ENCODE assay signal across 12 mouse cellular contexts in genomic region chr5:149983621-149984020, GRCm38 (mm10). TPM values are rescaled to one million over a fixed set of nuclear protein-coding genes. Genes with fewer than 3 reads are reported as not detected.
DNase-seq lines count a peak whose midpoint lies in the region; ATAC-seq and TF ChIP-seq lines count a peak whose summit lies in the region.
"Had no signal": no experiment of that assay in that cellular context is flagged by ENCODE, and none has a peak within 500 bp of the region (broad histone marks: within the 10 kb centered on the region; RNA-seq: fewer than 3 reads in every experiment).

No protein-coding gene starts in this region.

- H3K4me3 ChIP-seq in intestine, postnatal 0 days (ENCODE audit: low read depth, low read length) = no peak overlapping the region
- no peak overlapping the region for H3K4me3 ChIP-seq in intestine, embryonic 15.5 days (replicated peaks)
- H3K4me3 ChIP-seq: hindbrain, embryonic 10.5 days had no signal

- no peaks in the 10 kb centered on the region for H3K9me3 ChIP-seq in intestine, postnatal 0 days (ENCODE audit: control insufficient read depth)
- H3K9me3 ChIP-seq in intestine, embryonic 15.5 days = no peaks in the 10 kb centered on the region
- H3K9me3 ChIP-seq: hindbrain, embryonic 10.5 days had no signal

- no peak overlapping the region for H3K9ac ChIP-seq in intestine, postnatal 0 days (ENCODE audit: low read depth, low read length)
- H3K9ac ChIP-seq in intestine, embryonic 15.5 days = no peak overlapping the region

- H3K27ac ChIP-seq in intestine, postnatal 0 days (ENCODE audit: low read depth, low read length) = no peak overlapping the region
- H3K27ac ChIP-seq in intestine, embryonic 15.5 days = no peak overlapping the region
- H3K27ac ChIP-seq: hindbrain, embryonic 10.5 days had no signal

- peak; percentile 38 for DNase-seq in lung, postnatal 10 days
- no peak for DNase-seq in lung, postnatal 36 days
- no peak for DNase-seq in brain, embryonic 14.5 days (ENCODE audit: low read depth)
- DNase-seq in heart, postnatal 4 days = peak; percentile 23
- no peak for DNase-seq in c-Kit-positive CD71-positive TER-119-positive erythroid progenitor cells, embryonic 14.5 days (ENCODE audit: low spot score)
- DNase-seq: cerebellum, adult 11 months; right cerebral cortex, postnatal 14 days had no signal

- WGBS in intestine, postnatal 0 days = 73% methylated on average over 4 of the region's 4 CpGs
- 76% methylated on average over 4 of the region's 4 CpGs for WGBS in intestine, embryonic 15.5 days

- H3K4me1 ChIP-seq in intestine, postnatal 0 days (replicated peaks; ENCODE audit: control insufficient read depth, insufficient read depth, low read length) = no peaks in the 10 kb centered on the region
- no peaks in the 10 kb centered on the region for H3K4me1 ChIP-seq in intestine, embryonic 15.5 days (replicated peaks)
- H3K4me1 ChIP-seq: hindbrain, embryonic 10.5 days had no signal

- peak; percentile 53 for TF ChIP-seq CTCF in intestine, postnatal 0 days (IDR thresholded peaks at IDR 0.05; ENCODE audit: low read depth)
- TF ChIP-seq CTCF in brain, embryonic 14.5 days (IDR thresholded peaks at IDR 0.05; ENCODE audit: borderline replicate concordance, extremely low read depth, insufficient read depth, insufficient read length) = peak; percentile 11; the same call in 1 of the 2 replicates

- H3K36me3 ChIP-seq in intestine, postnatal 0 days (ENCODE audit: control insufficient read depth, insufficient read depth) = no peaks in the 10 kb centered on the region
- no peaks in the 10 kb centered on the region for H3K36me3 ChIP-seq in intestine, embryonic 15.5 days
- H3K36me3 ChIP-seq: hindbrain, embryonic 10.5 days had no signal

- H3K4me2 ChIP-seq in intestine, postnatal 0 days (replicated peaks; ENCODE audit: low read depth) = no peak overlapping the region
- H3K4me2 ChIP-seq in intestine, embryonic 15.5 days (replicated peaks) = no peak overlapping the region

- TF ChIP-seq POLR2A in brain, embryonic 14.5 days (IDR thresholded peaks at IDR 0.05; ENCODE audit: borderline replicate concordance, extremely low read depth, insufficient read depth, insufficient read length, poor library complexity, severe bottlenecking) = no peak

- no peaks in the 10 kb centered on the region for H3K27me3 ChIP-seq in intestine, postnatal 0 days (replicated peaks; ENCODE audit: control insufficient read depth, insufficient read depth, low read length)
- no peaks in the 10 kb centered on the region for H3K27me3 ChIP-seq in intestine, embryonic 15.5 days (replicated peaks)

- ATAC-seq in intestine, postnatal 0 days = no peak
- no peak for ATAC-seq in intestine, embryonic 15.5 days

RNA-seq across cellular contexts. Expression of gene Rxfp2, which starts 34.9 kb away (rescaled TPM):
- not detected in 2 replicates for polyA plus RNA-seq in intestine, postnatal 0 days (2015; fragmentation: Nextera tagmentation; extraction: Ambion mirVana)
- polyA plus RNA-seq in intestine, embryonic 15.5 days (2015; fragmentation: Nextera tagmentation; extraction: Ambion mirVana) = 0.38 and 0.44 TPM in 2 replicates
- 0.78 and 1.1 TPM in 2 replicates for polyA plus RNA-seq in brain, embryonic 14.5 days (2012; rRNA removed)
- total RNA-seq in heart, postnatal 4 days (2021) = not detected
- total RNA-seq: liver, adult 2 months; megakaryocyte-erythroid progenitor cell, adult 5-6 weeks had no signal
- polyA plus RNA-seq: liver, adult 2 months had no signal

Comparison
In these comparisons a context has a peak if more than half of its experiments do, and no peak if none do; other contexts are left out.
1. DNase-seq: peak in lung, postnatal 10 days (single experiment) and heart, postnatal 4 days (single experiment); none in lung, postnatal 36 days (single experiment), brain, embryonic 14.5 days (single experiment) and c-Kit-positive CD71-positive TER-119-positive erythroid progenitor cells, embryonic 14.5 days (single experiment).